Mouse (Mus musculus): Measurements from ENCODE around the gene Itpkb.

Gene Itpkb

DNA sequence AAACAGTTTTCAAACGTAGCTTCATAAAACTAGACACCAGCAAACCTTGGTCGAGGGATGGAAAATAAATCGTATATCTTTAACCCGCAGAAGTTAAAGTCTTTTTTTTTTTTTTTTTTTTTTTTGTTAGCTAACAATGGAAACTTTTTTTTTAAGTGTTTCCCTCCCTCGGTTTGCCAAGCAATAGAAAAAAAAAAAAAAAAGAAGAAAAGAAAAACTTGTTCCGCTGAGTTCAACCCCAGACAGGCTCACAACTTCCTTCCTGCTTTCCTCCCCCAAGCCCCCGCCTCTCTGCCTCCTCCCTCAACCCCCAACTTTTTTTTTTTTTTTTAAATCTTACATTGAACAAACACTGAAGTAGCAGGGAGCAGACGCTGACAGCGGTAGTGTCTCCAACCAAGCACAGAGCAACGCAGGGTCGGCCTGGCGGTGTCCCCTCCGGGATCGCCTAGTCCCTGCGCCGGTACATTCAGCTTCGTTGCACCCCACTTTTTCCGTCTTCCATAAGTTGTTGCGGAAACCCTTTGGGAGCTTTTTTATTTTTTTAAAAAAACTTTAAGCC lies at the start of gene Itpkb:
TSS of gene Itpkb (plus strand) at position 341 of the 562 bp plus-strand sequence.
- no peak for DNase-seq (ENCODE audit: low spot score)

DNA sequence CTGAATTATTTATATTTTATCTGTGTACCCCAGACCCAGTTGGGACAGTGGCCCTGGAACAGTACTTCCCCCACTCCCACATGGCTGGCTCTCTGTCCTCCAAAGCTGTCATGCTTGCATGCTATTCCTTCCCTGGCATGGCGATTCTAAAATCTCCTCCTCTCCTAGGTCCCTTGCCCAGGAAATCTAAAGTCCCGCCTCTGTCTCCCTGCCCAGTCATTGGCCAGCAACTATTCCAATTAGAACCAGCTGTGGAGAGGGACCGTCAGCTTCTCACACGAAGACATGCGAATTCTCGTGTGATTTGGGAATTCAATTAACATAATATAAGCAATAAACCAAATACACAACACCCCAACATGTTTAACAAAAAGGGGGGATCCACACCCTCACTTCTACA lies 47.7 kb upstream of the Itpkb start:
- DNase-seq (ENCODE audit: low spot score), result no peak

DNA sequence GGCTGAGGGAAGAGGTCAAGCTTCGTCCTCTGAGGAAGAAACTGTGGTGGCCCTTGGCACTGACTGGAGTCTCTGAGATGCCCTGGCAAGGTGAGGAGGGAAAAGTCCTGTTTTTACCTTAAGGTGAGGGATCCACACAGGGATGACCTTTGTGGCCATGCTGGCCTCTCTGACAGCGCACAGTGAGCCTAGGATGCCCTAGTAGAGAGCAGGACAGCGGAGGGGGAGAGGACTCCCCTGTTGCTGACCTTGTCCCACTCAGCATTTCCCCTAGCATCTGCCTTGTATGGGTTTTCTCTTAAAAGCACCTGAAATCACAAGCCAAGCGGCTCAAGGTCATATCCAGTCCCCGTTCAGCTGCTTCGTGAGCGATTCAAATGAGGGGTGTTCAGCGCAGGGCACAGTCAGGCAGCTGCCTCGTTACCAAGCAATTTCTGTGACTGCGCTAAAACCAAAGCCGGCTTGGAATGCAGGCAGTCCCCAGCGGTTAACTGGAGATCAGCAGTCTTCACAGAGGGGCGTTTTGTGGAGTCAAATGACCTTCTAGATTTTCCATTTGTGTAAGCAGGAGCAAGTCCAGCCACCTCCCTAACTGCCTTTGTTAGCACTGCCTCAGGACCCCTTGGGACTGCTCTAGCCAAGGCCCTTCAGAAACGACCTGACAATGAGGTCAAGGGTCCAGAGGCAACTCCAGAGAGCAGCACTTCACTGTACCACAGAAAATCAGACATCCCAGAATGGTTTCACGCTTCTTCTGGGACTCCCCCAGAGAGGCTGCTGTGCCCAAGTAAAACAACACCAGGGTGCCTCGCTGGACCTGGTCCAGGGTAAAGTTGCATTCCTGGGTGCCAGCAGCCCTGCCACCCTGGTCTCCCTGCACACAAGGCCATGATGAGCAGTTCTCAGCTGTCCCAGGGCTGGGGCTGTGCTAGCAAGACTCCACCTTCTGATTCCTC lies 46.2 kb upstream of the Itpkb start:
- DNase-seq (ENCODE audit: low spot score), result no peak

DNA sequence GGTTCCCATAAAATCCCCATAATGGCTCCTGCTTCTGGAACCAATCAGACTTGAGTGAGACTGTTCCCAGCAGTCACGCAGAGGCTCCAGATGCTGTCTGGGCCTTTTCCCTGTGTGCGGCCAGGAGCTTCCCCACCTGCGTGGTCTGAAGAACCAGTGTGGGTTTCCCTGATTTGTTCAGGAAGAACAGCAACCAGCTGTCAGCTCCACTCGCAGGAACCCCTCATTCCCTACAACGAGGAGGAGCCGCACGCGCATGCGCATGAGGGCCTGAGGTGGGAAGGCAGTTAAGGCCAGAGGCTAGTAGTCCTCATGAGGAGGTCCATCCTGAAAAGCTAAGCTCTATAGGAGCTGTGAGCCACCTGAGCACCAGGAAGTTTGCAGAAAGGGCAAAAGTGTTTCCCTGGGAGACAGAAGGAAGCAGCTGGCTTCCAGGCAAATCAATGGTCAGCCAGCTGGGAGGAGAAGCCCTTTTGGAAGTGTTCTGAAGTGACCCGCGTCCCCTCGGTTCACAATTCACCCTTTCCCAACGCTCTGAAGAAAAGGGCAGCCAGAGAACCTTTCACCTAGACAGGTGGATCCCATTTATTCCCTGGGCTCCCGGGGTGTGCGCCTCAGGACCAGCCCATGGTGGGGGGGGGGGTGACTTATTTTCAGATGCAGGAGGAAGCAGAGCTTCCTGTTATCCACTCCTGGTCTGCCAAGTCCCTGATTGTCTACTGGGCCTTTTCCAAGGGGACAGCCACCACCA lies 44.0 kb upstream of the Itpkb start:
- no peak for DNase-seq (ENCODE audit: low spot score)

DNA sequence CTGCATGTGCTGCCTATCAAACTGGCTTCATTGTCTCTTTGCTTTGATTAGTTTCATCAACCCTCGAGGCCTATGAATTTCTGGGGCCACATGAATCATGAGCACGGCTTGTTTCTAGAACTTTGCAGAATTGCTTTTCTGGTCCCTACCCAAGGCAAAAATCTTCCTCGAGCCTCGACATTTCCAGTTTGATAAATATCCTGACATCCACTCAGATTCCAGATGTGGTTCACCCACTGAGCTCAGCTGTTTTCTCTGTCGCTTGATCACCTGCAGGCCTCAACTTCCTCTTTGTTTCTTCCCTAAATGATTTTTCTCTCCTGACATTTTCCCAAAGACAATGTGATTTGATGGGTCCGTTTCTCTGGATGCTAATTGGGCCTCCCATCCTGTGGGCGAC lies 42.1 kb upstream of the Itpkb start:
- DNase-seq (ENCODE audit: low spot score), result no peak

DNA sequence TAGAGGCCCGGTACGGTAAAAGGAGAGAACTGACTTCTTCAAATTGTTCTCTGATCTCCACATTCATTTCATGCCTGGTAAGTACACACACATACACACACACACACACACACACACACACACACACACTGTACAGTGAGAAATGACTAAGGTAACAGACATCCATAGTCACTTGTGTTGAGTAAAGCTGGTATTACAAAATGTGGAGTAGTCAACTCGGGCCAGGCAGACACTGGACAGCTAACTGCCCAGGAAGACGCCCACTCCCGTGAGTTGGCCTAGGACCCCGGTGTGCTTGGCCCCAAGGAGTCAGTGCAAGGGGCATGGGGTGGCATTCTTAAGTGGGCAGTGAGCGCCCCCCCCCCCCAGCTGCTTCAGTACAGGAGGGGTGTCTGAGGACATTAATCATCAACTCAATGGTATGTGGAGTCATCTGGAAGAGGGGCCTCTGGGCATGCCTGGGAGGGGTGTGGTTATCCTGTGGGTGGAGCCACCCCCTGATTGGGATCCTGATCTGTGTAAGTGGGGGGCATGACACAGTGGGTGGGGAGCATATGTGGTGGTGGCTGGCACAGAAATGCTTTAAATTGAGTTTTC lies 41.3 kb upstream of the Itpkb start:
- no peak for DNase-seq (ENCODE audit: low spot score)

DNA sequence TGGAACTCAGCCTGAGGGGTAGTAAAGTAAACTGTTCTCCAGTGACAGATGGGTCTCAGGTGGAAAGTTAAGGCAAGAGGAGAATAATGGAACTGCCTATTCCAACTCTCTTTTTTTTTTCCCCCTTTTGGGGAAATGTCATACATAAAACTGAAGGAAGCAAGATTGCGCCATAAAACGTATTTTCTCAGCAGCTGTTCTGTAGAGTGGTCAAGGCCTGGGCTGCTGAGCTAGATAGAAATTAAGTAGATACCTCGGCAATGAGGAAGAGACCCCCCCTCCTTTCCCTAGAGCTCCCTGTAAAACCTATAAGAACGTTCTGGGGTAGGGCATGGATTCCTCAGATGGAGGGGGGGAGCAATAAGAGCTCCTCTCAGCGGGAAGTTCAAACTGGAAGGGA lies 40.5 kb upstream of the Itpkb start:
- DNase-seq (ENCODE audit: low spot score), result no peak

DNA sequence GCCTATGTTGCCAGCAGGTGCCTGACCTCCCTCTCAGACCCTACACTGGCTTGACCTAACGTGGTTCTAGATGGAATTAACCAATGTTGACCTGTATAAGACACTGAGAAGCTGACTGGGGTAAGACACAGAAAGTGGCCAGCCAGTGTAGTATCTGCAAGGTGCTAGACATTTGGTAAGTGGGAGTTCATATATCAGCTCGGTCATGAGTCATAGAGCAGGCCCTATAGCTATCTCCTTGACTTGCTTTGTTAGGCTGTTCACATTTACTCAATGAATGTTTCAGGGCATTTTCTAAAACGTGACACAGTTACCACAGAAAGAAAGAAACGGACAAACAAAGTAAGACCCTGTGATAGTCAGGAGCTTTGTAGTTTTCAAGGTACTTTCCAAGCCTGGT lies 39.9 kb upstream of the Itpkb start:
- DNase-seq (ENCODE audit: low spot score), result no peak

DNA sequence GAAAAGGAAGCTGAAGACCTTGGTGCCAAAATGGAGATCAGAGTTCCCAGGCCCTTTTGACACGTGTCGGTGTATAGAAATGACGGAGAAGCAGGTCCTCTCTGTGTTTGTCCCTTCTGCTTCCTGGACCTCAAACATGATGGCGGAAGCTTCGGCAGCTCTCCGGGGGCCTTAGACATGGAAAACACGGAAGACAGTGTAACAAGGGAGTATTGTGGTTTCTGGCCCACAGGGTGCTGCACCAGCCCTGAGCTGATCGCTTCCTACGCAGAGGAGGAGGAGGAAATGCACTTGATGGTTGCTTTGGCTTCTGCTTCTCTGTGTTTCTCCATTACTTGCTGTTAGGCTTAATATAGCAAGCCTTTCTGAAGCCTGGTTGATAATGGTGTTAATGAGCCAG lies 34.2 kb upstream of the Itpkb start:
- DNase-seq (ENCODE audit: low spot score), result no peak

DNA sequence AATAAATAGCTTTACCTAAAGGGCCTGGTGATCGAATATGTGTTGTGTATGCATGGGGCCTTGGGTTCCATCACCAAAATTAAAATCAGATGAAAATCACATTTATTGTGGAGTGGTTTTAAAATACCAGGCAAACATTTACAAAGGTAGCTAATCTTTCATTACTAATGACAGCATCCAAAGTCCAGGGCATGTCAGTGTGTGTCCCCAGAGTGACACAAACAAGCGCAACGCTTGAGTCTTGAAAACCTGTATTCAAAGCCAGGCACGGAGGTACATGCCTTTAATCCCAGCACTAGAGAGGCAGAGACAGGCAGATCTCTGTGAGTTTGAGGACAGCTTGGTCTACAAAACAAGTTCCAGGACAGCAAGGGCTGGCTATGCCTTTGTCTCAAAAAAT lies 30.6 kb upstream of the Itpkb start:
- no peak for DNase-seq (ENCODE audit: low spot score)

DNA sequence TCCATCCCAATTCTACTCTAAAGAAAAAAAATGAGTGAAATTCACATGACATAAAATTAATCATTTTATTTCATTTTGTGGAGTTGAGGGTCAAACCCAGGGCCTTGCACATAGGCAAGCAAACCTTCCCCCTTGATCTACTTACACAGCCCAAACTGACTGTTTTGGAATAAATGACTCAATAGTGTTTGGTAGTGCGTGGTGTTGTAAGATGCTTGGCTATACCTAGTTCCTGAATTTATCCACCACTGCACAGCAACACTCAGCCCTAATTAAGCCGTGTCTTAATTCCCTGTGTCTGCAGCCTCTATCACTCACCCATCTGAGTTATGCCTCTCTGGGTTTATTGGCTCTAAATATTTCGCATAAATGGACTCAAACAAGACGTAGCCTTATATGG lies 30.0 kb upstream of the Itpkb start:
- DNase-seq (ENCODE audit: low spot score), result no peak

DNA sequence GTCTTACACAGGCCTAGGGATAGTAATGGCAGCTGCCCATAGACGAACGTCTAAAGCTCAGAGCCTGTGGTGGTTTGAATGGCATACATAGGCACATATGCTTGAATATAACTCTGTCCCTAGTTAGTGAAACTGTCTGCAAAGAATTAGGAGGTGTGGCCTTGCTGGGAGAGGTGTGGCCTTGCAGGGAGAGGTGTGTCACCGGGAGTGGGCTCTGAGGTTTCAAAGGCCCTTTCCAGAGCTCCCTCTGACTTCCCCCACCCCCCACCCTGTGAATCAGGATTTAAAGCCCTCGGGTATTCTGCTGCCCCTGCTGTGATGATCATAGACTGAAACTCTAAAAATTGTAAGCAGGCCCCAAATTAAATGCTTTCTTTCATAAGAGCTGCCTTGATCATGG lies 29.3 kb upstream of the Itpkb start:
- no peak for DNase-seq (ENCODE audit: low spot score)

DNA sequence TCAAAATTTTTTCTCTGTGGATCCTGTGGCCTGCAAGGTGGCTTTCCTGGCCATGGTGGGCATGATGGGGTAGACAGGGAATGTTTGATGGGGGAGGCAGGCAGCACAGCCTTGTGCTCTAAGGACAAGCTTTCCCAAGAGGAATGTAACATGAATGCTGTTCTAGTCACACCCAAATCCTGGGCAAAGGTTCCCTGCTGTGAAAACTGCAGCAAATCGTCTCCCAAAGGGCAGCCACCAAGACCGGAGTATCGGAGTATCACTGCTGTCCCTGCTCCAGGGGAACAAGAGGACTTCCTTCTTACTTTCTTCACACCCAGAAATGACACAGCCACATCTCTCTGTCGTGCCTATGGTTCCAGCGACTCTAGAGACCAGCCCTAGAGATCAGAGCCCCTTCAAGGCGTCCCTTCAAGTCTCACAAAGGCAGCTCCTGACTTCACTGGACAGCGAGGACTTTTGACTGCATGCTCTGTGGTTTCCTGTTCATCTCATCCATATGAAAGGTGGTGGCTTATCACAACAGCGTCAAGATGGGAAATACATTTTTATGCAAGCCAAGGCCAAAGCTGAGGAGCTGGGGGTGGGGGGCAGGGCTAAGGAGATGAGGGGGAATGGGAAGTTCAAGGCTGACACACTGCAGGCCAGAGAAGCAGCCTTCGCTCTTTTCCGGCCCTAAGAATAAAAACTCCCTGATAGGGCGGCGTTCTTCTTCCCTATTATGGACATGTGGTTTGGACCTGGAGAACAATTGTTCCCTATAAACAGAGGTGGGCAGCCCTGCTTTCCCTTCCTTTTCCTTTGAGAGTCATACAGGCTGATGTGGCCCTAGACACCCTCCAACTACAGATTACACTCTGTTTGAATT lies 27.8 kb upstream of the Itpkb start:
- DNase-seq (ENCODE audit: low spot score), result no peak

DNA sequence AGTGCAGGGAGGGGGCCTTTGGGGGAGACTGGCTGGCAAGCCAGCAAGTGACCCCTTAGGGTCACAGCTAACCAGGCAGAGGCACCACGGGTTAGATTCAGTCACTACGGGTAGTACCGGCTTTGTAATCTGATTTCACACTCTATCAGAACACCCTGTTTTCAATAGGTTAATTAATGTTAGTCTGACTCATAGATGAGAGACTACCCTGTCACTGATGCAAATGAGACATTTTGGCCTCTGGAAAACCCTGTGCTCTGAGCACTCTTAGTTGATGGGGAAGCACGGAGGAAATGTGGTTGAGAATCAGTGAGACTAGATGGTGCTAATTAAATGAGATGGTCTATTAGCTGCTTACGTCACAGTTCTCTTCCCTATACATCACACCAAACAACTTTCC lies 26.7 kb upstream of the Itpkb start:
- DNase-seq (ENCODE audit: low spot score), result no peak

DNA sequence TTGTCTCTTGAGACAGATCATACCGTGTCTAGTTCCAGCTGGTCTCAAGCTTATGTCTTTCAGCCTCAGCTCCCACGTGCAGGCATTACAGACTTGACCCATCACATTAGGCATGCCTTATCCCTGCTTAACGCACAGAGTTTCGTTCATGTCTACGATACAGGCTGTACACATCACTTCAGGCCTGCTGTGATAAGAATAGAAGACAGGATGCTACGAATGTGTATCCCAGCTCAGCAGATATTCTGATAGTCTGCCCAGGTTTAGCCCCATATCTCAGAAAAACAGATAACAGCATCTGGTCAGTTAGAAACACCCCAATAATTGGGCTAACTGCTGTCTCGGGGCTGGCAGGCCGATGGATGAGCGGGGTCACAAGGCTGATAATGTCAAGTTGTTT lies 23.4 kb upstream of the Itpkb start:
- no peak for DNase-seq (ENCODE audit: low spot score)

DNA sequence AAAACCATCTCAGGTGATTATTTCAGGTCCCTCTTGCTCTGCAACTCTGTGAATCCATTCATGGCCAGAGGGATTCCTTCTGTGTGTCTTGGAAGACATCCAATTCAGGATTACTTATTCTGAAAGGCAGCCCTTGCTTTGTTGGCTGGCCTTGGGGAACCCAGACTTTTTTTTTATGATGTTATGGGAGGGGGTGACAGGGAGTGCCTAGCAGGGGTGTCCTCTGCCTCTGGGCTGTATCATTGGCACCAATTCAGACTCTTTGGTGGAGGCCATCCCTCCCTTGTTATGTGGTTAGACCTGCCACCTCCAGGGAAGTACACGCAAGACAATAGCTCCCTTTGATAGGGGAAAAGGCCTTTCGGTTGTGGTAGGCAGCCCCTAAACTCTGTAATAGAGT lies 22.6 kb upstream of the Itpkb start:
- no peak for DNase-seq (ENCODE audit: low spot score)

DNA sequence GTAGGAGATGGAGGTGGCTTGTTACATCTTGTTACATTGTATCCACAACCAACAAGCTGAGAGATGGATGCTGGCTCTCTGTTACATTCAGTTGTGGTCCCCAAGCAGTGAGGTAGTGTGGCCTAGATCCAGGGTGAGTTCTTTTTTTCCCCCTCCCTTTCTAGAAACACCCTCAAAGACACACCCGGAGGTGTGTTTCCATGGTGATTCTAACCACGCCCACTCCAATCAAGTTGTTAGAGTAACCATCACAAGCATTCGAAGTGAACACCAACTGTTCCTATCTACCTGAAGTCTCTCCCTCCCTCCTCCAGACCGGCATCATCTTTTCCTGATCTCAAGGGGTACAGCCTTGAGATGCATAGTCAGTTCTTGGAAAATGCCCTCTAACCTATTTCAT lies 21.4 kb upstream of the Itpkb start:
- DNase-seq (ENCODE audit: low spot score), result no peak

DNA sequence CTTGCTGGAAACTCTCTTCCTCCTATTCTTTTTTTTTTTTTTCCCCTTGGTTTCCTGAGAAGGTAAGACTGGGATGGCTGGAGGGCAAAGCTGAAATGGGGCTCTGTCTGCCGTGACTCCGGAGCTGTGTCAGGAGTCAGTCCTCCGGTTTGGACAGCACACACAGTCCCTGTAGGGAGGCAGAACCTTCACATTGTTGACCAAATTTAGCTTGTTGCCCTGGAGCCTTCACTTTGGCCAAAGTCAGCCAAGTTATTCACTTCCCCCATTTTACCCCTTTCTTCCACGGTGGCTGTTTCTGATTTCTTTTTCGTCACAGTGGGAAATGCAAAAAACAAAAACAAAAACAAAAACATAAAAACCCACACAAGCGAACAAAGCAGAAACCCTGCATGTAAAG lies 18.0 kb upstream of the Itpkb start:
- DNase-seq (ENCODE audit: low spot score), result no peak

DNA sequence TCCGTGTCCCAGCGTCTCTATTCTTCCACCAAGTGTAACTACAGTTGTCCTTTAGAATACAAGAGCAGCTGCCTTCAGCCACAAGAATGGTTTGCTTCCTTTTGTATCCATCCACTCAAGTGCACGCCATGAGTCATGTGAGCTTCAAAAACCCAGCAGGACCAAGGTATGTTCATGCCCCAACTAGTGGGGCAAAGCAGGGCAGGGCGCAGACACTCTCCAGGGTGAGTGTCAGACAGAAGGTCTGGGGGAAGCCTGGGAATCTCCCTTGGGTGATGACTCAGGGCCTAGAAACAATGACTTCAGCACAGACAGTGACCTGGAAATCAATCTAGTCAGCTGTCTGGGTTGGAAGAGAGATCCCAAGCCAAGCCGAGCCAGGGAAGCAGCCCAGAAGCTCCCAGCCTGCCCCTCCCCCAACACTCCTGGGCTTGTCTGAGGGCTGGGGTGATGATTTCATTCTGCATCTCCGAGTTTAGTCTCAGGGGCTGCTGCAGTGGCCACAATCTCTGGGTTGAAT lies 17.4 kb upstream of the Itpkb start:
- no peak for DNase-seq (ENCODE audit: low spot score)

DNA sequence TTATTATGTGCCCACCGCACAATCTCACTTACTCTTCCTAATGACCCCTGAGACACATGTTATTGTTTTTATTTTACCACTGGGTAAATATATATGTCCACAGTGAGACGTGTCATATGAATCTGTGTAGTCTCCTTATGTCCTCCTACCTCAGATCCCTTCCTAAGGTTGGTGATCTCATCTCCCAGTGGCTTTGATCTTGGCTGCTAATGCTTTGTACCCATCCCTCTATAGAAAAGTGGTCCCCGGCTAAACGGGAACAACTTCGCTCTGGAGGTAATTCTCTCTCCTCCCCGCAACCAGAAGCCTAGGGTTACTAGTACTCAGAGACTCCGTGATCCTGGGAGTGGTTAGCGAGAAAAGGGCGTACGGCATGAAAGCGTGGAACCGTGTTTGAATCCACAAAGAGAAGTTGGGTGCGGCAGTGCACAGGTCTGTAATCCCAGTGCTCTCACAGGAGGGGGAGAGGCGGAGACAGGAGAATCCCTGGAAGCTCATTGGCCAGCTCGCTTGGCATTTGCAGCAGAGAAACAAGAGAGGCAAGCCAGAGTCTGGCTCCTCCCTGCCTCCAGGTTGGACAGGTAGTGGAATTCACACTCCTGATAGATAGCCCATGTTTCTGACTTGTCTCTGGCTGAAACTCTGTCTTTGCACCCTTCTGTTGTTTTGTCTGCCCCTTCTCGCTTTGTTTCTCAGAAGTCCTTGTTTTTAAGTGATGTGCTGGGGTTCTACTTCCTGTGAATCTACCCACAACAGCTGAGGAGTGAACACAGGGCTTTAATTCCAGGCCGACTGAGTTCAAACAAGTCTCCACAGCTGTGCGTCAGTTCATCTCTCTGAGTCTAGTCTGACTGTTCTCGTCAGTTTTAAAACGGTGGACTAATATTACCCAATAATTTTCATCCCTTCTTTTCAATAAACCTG lies 16.5 kb upstream of the Itpkb start:
- no peak for DNase-seq (ENCODE audit: low spot score)
